Mouse (Mus musculus): ENCODE results near the gene Pax7. TPM values are rescaled to one million over a fixed set of nuclear protein-coding genes. Genes with fewer than 3 reads are reported as not detected.

The Pax7 gene
- total RNA-seq, 2 experiments from 2014 or later: 0.11 to 0.40 TPM

- no peak for DNase-seq (ENCODE audit: low spot score in 2 of 2)
Observed at GRCm38 (mm10) chr4:139831501-139832230, 1.7 kb downstream of the Pax7 start.

- DNase-seq (ENCODE audit: low spot score in 2 of 2): no peak
Observed at GRCm38 (mm10) chr4:139830581-139831387, 2.5 kb downstream of the Pax7 start.

- DNase-seq (ENCODE audit: low spot score in 2 of 2): no peak
Observed at GRCm38 (mm10) chr4:139830053-139830452, 3.3 kb downstream of the Pax7 start.

- no peak for DNase-seq (ENCODE audit: low spot score in 2 of 2)
Observed at GRCm38 (mm10) chr4:139828871-139829590, 4.3 kb downstream of the Pax7 start.

GRCm38 (mm10) chr4:139828283-139828678 is 5.0 kb downstream of the Pax7 start:
- no peak for DNase-seq (ENCODE audit: low spot score in 2 of 2)

- no peak for DNase-seq (ENCODE audit: low spot score in 2 of 2)
Observed at GRCm38 (mm10) chr4:139827501-139828282, 5.6 kb downstream of the Pax7 start.

GRCm38 (mm10) chr4:139826231-139826630 is 7.1 kb downstream of the Pax7 start:
- no peak for DNase-seq (ENCODE audit: low spot score in 2 of 2)

- no peak for DNase-seq (ENCODE audit: low spot score in 2 of 2)
Observed at GRCm38 (mm10) chr4:139825326-139826112, 7.8 kb downstream of the Pax7 start.

GRCm38 (mm10) chr4:139824572-139825325 is 8.6 kb downstream of the Pax7 start:
- no peak for DNase-seq (ENCODE audit: low spot score in 2 of 2)

- no peak for DNase-seq (ENCODE audit: low spot score in 2 of 2)
Observed at GRCm38 (mm10) chr4:139823870-139824472, 9.4 kb downstream of the Pax7 start.

- no peak for DNase-seq (ENCODE audit: low spot score in 2 of 2)
Observed at GRCm38 (mm10) chr4:139823138-139823869, 10.0 kb downstream of the Pax7 start.

- no peak for DNase-seq (ENCODE audit: low spot score in 2 of 2)
Observed at GRCm38 (mm10) chr4:139822214-139823137, 10.9 kb downstream of the Pax7 start.

- no peak for DNase-seq (ENCODE audit: low spot score in 2 of 2)
Observed at GRCm38 (mm10) chr4:139821491-139822160, 11.7 kb downstream of the Pax7 start.

GRCm38 (mm10) chr4:139821071-139821470 is 12.3 kb downstream of the Pax7 start:
- DNase-seq (ENCODE audit: low spot score in 2 of 2): no peak

GRCm38 (mm10) chr4:139819411-139820030 is 13.8 kb downstream of the Pax7 start:
- no peak for DNase-seq (ENCODE audit: low spot score in 2 of 2)

GRCm38 (mm10) chr4:139818163-139818562 is 15.2 kb downstream of the Pax7 start:
- DNase-seq (ENCODE audit: low spot score in 2 of 2): no peak
